Mouse (Mus musculus): Measurements from ENCODE around the gene Oaz2. TPM values are rescaled to one million over a fixed set of nuclear protein-coding genes. Genes with fewer than 3 reads are reported as not detected.

Gene Oaz2
- total and polyA plus RNA-seq, 3 experiments = 30.2 to 61.4 (median 35.3) TPM

GRCm38 (mm10) chr9:65697356-65697755 lies 29.6 kb downstream of the Oaz2 start:
- dilution Hi-C loops (cut with MboI; ENCODE audit: extremely low pct_ligation_motif_present, extremely low pct_unique_long_range_greater_than_20kb, low sequenced_read_pairs) = no loop called here

GRCm38 (mm10) chr9:65697992-65698391 lies 30.2 kb downstream of the Oaz2 start:
- peaks cover 0 to 23% of the 10 kb centered on the region in 2 experiments; a peak in 2 of 4 replicates for H3K4me1 ChIP-seq (ENCODE audit: control insufficient read depth in 1 of 2, insufficient read depth in 2 of 2)
- H3K79me2 ChIP-seq (replicated peaks; ENCODE audit: control insufficient read depth, extremely low read depth, insufficient read depth, poor library complexity, severe bottlenecking) = no peaks in the 10 kb centered on the region
- no peak overlapping the region for H3K27ac ChIP-seq (ENCODE audit: insufficient read depth, low read depth)
- dilution Hi-C loops (cut with MboI; ENCODE audit: extremely low pct_ligation_motif_present, extremely low pct_unique_long_range_greater_than_20kb, low sequenced_read_pairs) = no loop called here
- no peak overlapping the region for H3K4me2 ChIP-seq (ENCODE audit: insufficient read depth, low read depth, poor library complexity, severe bottlenecking)
- no peak overlapping the region for H3K9ac ChIP-seq (ENCODE audit: insufficient read depth, low read depth)
- in situ Hi-C loops (cut with MboI; ENCODE audit: low pct_ligation_motif_present, low pct_unique_long_range_greater_than_20kb, low sequenced_read_pairs) = loop anchor here (5.0 kb wide), 1 partner anchor 149 kb away; no protein-coding TSS in a partner anchor
- no peaks in the 10 kb centered on the region for H3K27me3 ChIP-seq (replicated peaks)
- H3K4me3 ChIP-seq (replicated peaks in 1 of 3; ENCODE audit: low read depth in 2 of 3, low read length in 2 of 3, poor library complexity in 1 of 3) = no peak overlapping the region
- no peaks in the 10 kb centered on the region for H3K9me3 ChIP-seq (replicated peaks; ENCODE audit: low read length)
- DNase-seq (ENCODE audit: extremely low read depth) = no peak
- TF ChIP-seq NELFE (IDR thresholded peaks at IDR 0.05; ENCODE audit: low read depth, low read length) (no peak), NRF1 (IDR thresholded peaks at IDR 0.05; ENCODE audit: low read depth, low read length) (no peak), ETS1 (conservative IDR thresholded peaks at IDR 0.05; ENCODE audit: low read depth, low read length) (no peak), USF1 (IDR thresholded peaks at IDR 0.05; ENCODE audit: low read depth, low read length) (no peak), HCFC1 (IDR thresholded peaks at IDR 0.05; ENCODE audit: low read depth, low read length) (no peak), KAT2A (IDR thresholded peaks at IDR 0.05; ENCODE audit: insufficient replicate concordance, low read length) (no peak), JUND (conservative IDR thresholded peaks at IDR 0.05; ENCODE audit: low read depth, low read length) (no peak), POLR2A (IDR thresholded peaks at IDR 0.05; ENCODE audit: low read depth, low read length) (no peak), TCF12 (IDR thresholded peaks at IDR 0.05; ENCODE audit: low read depth, low read length) (no peak), MYC (IDR thresholded peaks at IDR 0.05; ENCODE audit: low read depth, low read length) (no peak), BHLHE40 (IDR thresholded peaks at IDR 0.05; ENCODE audit: low read depth, low read length) (no peak)
- peaks cover 54 to 93% of the 10 kb centered on the region in 2 experiments for H3K36me3 ChIP-seq (replicated peaks in 1 of 2; ENCODE audit: control insufficient read depth in 1 of 2, insufficient read depth in 1 of 2, low read length in 1 of 2)

More at GRCm38 (mm10) chr9:65697356-65697755, 29.6 kb downstream of the Oaz2 start:
- Histone ChIP-seq H3K4me3 (replicated peaks in 1 of 3; ENCODE audit: low read depth in 2 of 3, low read length in 2 of 3, poor library complexity in 1 of 3) (no peak overlapping the region), H3K79me2 (replicated peaks; ENCODE audit: control insufficient read depth, extremely low read depth, insufficient read depth, poor library complexity, severe bottlenecking) (no peaks in the 10 kb centered on the region), H3K9me3 (replicated peaks; ENCODE audit: low read length) (no peaks in the 10 kb centered on the region), H3K9ac (ENCODE audit: insufficient read depth, low read depth) (no peak overlapping the region), H3K4me2 (ENCODE audit: insufficient read depth, low read depth, poor library complexity, severe bottlenecking) (no peak overlapping the region), H3K36me3 (replicated peaks in 1 of 2; ENCODE audit: control insufficient read depth in 1 of 2, insufficient read depth in 1 of 2, low read length in 1 of 2) (peaks cover 48 to 91% of the 10 kb centered on the region in 2 experiments), H3K27ac (ENCODE audit: insufficient read depth, low read depth) (no peak overlapping the region), H3K27me3 (replicated peaks) (no peaks in the 10 kb centered on the region), H3K4me1 (ENCODE audit: control insufficient read depth in 1 of 2, insufficient read depth in 2 of 2) (peaks cover 2 to 30% of the 10 kb centered on the region in 2 experiments; a peak in 3 of 4 replicates)
- no peak for TF ChIP-seq ETS1 (conservative IDR thresholded peaks at IDR 0.05; ENCODE audit: low read depth, low read length)
- TF ChIP-seq MXI1 (IDR thresholded peaks at IDR 0.05; ENCODE audit: low read depth, low read length) = no peak
- TF ChIP-seq JUND (conservative IDR thresholded peaks at IDR 0.05; ENCODE audit: low read depth, low read length) = no peak
- no peak for TF ChIP-seq RCOR1 (conservative IDR thresholded peaks at IDR 0.05; ENCODE audit: low read depth, low read length)
- TF ChIP-seq POLR2A (IDR thresholded peaks at IDR 0.05; ENCODE audit: low read depth, low read length) = no peak
- no peak for TF ChIP-seq CHD1 (IDR thresholded peaks at IDR 0.05; ENCODE audit: low read depth, low read length)
- TF ChIP-seq ZMIZ1 (IDR thresholded peaks at IDR 0.05; ENCODE audit: low read depth, low read length) = no peak
- no peak for TF ChIP-seq TBP (conservative IDR thresholded peaks at IDR 0.05; ENCODE audit: low read depth, low read length)
- in situ Hi-C loops (cut with MboI; ENCODE audit: low pct_ligation_motif_present, low pct_unique_long_range_greater_than_20kb, low sequenced_read_pairs) = loop anchor here (5.0 kb wide), 1 partner anchor 150 kb away; no protein-coding TSS in a partner anchor
- DNase-seq (ENCODE audit: extremely low read depth) = no peak
